Mouse (Mus musculus) cortical plate, adult 2 months (tissue): ENCODE data around the gene Psmg4.

Experiments
- CTCF ChIP-seq: fragments of 200-500 bp; IDR thresholded peaks from 2 replicates; pipeline ENCODE4 v1.5.1; 2011; ENCODE audit warnings: mild to moderate bottlenecking, control low read depth, low read length; ENCODE audit not compliant: insufficient read depth; ENCODE audit errors: extremely low read depth
- POLR2A ChIP-seq: fragments of 200-500 bp; IDR thresholded peaks from 2 replicates; pipeline ENCODE4 v1.6.1; 2011; ENCODE audit warnings: mild to moderate bottlenecking, low read length, control low read depth; ENCODE audit not compliant: insufficient read depth; ENCODE audit errors: extremely low read depth

- TF ChIP-seq CTCF (no peak), POLR2A (no peak)
Measured at GRCm38 (mm10) chr13:34132875-34133274, 29.9 kb upstream of the Psmg4 start.
